Mouse (Mus musculus) CH12.LX (cell line): ENCODE results near the gene Lrp3. TPM values are rescaled to one million over a fixed set of nuclear protein-coding genes. Genes with fewer than 3 reads are reported as not detected.

ENCODE experiments used
- DNase-seq: peaks from one replicate; pipeline ENCODE4 v3.0.0-alpha.2; 2013; ENCODE audit errors: extremely low read depth
- H3K27ac ChIP-seq: 2 replicates; pipeline ENCODE4 v1.5.1; 2012; ENCODE audit warnings: low read depth, mild to moderate bottlenecking, control low read depth, moderate library complexity; ENCODE audit not compliant: insufficient read depth
- H3K27me3 ChIP-seq: replicated peaks from 2 replicates; pipeline ENCODE3; 2012; ENCODE audit warnings: inconsistent platforms
- H3K36me3 ChIP-seq, 2 experiments: replicated peaks in 1 of 2; 2 replicates each; pipeline versions ENCODE3 to v1.6.1; 2012; ENCODE audit warnings: inconsistent platforms in 1 of 2, low read length in 1 of 2, mild to moderate bottlenecking in 1 of 2, mixed read lengths in 1 of 2, moderate library complexity in 1 of 2; ENCODE audit not compliant: control insufficient read depth in 1 of 2, insufficient read depth in 1 of 2
- H3K4me1 ChIP-seq, 2 experiments: 2 replicates each; pipeline ENCODE4 v1.6.1; 2012; ENCODE audit warnings: inconsistent platforms in 1 of 2, moderate library complexity in 1 of 2; ENCODE audit not compliant: insufficient read depth in 2 of 2, control insufficient read depth in 1 of 2
- H3K4me2 ChIP-seq: 2 replicates; pipeline ENCODE4 v1.6.1; 2012; ENCODE audit warnings: low read depth, mild to moderate bottlenecking, control low read depth; ENCODE audit not compliant: poor library complexity, insufficient read depth, severe bottlenecking
- H3K4me3 ChIP-seq, 3 experiments: fragments of 150-350 bp in 1 of 3; sonication (generic) in 1 of 3; replicated peaks in 1 of 3; 2 replicates each; pipeline versions ENCODE3 to v1.5.1; 2011 to 2012; ENCODE audit warnings: low read depth in 2 of 3, low read length in 2 of 3, mild to moderate bottlenecking in 2 of 3, moderate library complexity in 2 of 3, control low read depth in 1 of 3, improper control_type of control experiment in 1 of 3, inconsistent platforms in 1 of 3, mixed read lengths in 1 of 3; ENCODE audit not compliant: poor library complexity in 1 of 3
- H3K79me2 ChIP-seq: replicated peaks from 2 replicates; pipeline ENCODE4 v1.6.1; 2012; ENCODE audit warnings: mild to moderate bottlenecking, moderate library complexity; ENCODE audit not compliant: control insufficient read depth, poor library complexity, insufficient read depth, severe bottlenecking; ENCODE audit errors: extremely low read depth
- H3K9ac ChIP-seq: 2 replicates; pipeline ENCODE4 v1.6.1; 2012; ENCODE audit warnings: low read depth, mild to moderate bottlenecking, control low read depth, moderate library complexity; ENCODE audit not compliant: insufficient read depth
- H3K9me3 ChIP-seq: replicated peaks from 2 replicates; pipeline ENCODE3; 2012; ENCODE audit warnings: low read length, inconsistent platforms, mixed read lengths
- CHD1 ChIP-seq: IDR thresholded peaks from 2 replicates; pipeline ENCODE4 v1.6.1; 2012; ENCODE audit warnings: low read depth, low read length, improper control_type of control experiment, inconsistent platforms
- CTCF ChIP-seq, 2 experiments: IDR thresholded peaks in 1 of 2; conservative IDR thresholded peaks in 1 of 2; 2 replicates each; pipeline ENCODE4 v1.5.1; 2011 to 2012; ENCODE audit warnings: low read depth in 2 of 2, low read length in 2 of 2, improper control_type of control experiment in 1 of 2, inconsistent platforms in 1 of 2, mild to moderate bottlenecking in 1 of 2, moderate library complexity in 1 of 2
- E2F4 ChIP-seq: IDR thresholded peaks from 2 replicates; pipeline ENCODE4 v1.6.1; 2011; ENCODE audit warnings: low read depth, low read length, improper control_type of control experiment; ENCODE audit not compliant: insufficient replicate concordance
- GABPA ChIP-seq: IDR thresholded peaks from 2 replicates; pipeline ENCODE4 v1.6.1; 2012; ENCODE audit warnings: low read depth, low read length, improper control_type of control experiment, inconsistent platforms; ENCODE audit not compliant: insufficient replicate concordance
- HCFC1 ChIP-seq: IDR thresholded peaks from 2 replicates; pipeline ENCODE4 v1.6.1; 2012; ENCODE audit warnings: low read depth, mild to moderate bottlenecking, inconsistent platforms, low read length, improper control_type of control experiment
- IRF4 ChIP-seq: IDR thresholded peaks from 2 replicates; pipeline ENCODE4 v1.6.1; 2014; ENCODE audit warnings: low read depth, mild to moderate bottlenecking, inconsistent platforms, low read length, improper control_type of control experiment
- JUN ChIP-seq: IDR thresholded peaks from 2 replicates; pipeline ENCODE4 v1.6.1; 2011; ENCODE audit warnings: low read depth, mild to moderate bottlenecking, low read length, improper control_type of control experiment, moderate library complexity; ENCODE audit not compliant: insufficient read depth
- JUND ChIP-seq: conservative IDR thresholded peaks from 2 replicates; pipeline ENCODE4 v1.6.1; 2011; ENCODE audit warnings: low read depth, low read length, improper control_type of control experiment
- MAFK ChIP-seq: IDR thresholded peaks from 2 replicates; pipeline ENCODE4 v1.6.1; 2011; ENCODE audit warnings: low read length, improper control_type of control experiment; ENCODE audit not compliant: insufficient replicate concordance
- MAZ ChIP-seq: IDR thresholded peaks from 2 replicates; pipeline ENCODE4 v1.6.1; 2012; ENCODE audit warnings: low read depth, mild to moderate bottlenecking, inconsistent platforms, low read length, improper control_type of control experiment, moderate library complexity
- MEF2A ChIP-seq: IDR thresholded peaks from 2 replicates; pipeline ENCODE4 v1.6.1; 2014; ENCODE audit warnings: low read depth, mild to moderate bottlenecking, inconsistent platforms, low read length, improper control_type of control experiment, borderline replicate concordance
- MXI1 ChIP-seq: IDR thresholded peaks from 2 replicates; pipeline ENCODE4 v1.6.1; 2011; ENCODE audit warnings: mild to moderate bottlenecking, low read depth, low read length, improper control_type of control experiment
- MYC ChIP-seq: IDR thresholded peaks from 2 replicates; pipeline ENCODE4 v1.6.1; 2011; ENCODE audit warnings: low read depth, mild to moderate bottlenecking, improper control_type of control experiment, low read length
- NELFE ChIP-seq: IDR thresholded peaks from 2 replicates; pipeline ENCODE4 v1.6.1; 2011; ENCODE audit warnings: low read depth, low read length, improper control_type of control experiment
- POLR2A ChIP-seq: IDR thresholded peaks from 2 replicates; pipeline ENCODE4 v1.6.1; 2011; ENCODE audit warnings: low read depth, mild to moderate bottlenecking, improper control_type of control experiment, low read length
- RAD21 ChIP-seq: IDR thresholded peaks from 2 replicates; pipeline ENCODE4 v1.6.1; 2011; ENCODE audit warnings: low read depth, mild to moderate bottlenecking, low read length, improper control_type of control experiment, moderate library complexity
- RCOR1 ChIP-seq: conservative IDR thresholded peaks from 2 replicates; pipeline ENCODE4 v1.6.1; 2012; ENCODE audit warnings: low read depth, mild to moderate bottlenecking, inconsistent platforms, low read length, improper control_type of control experiment
- UBTF ChIP-seq: IDR thresholded peaks from 2 replicates; pipeline ENCODE4 v1.6.1; 2012; ENCODE audit warnings: low read depth, mild to moderate bottlenecking, inconsistent platforms, low read length, improper control_type of control experiment, moderate library complexity
- USF2 ChIP-seq: conservative IDR thresholded peaks from 2 replicates; pipeline ENCODE4 v1.6.1; 2011; ENCODE audit warnings: low read depth, low read length, improper control_type of control experiment
- ZC3H11A ChIP-seq: IDR thresholded peaks from 2 replicates; pipeline ENCODE4 v1.6.1; 2012; ENCODE audit warnings: low read depth, mild to moderate bottlenecking, inconsistent platforms, low read length, improper control_type of control experiment
- ZKSCAN1 ChIP-seq: IDR thresholded peaks from 2 replicates; pipeline ENCODE4 v1.6.1; 2012; ENCODE audit warnings: low read depth, inconsistent platforms, low read length, improper control_type of control experiment, borderline replicate concordance
- ZMIZ1 ChIP-seq: IDR thresholded peaks from 2 replicates; pipeline ENCODE4 v1.6.1; 2012; ENCODE audit warnings: low read depth, mild to moderate bottlenecking, inconsistent platforms, low read length, improper control_type of control experiment
- ZNF384 ChIP-seq: IDR thresholded peaks from 2 replicates; pipeline ENCODE4 v1.6.1; 2012; ENCODE audit warnings: low read depth, low read length, improper control_type of control experiment, inconsistent platforms
- dilution Hi-C: fragments of 300-500 bp; cut with MboI; formaldehyde crosslinking; loops from 2 replicates; pipeline ENCODE4 v1.14.3; 2020; ENCODE audit warnings: low sequenced_read_pairs; ENCODE audit not compliant: extremely low pct_unique_long_range_greater_than_20kb, extremely low pct_ligation_motif_present
- in situ Hi-C: fragments of 300-500 bp; cut with MboI; formaldehyde crosslinking; loops from 3 replicates; pipeline ENCODE4 v1.14.3; 2019; ENCODE audit warnings: low sequenced_read_pairs, low pct_ligation_motif_present, low pct_unique_long_range_greater_than_20kb, mixed read lengths
- polyA plus RNA-seq: library from polyadenylated mRNA; unstranded; fragments of >175 nt; gene quantifications from 2 replicates; pipeline ENCODE4 v1.2.1, GENCODE M21; 2012; ENCODE audit warnings: low read depth; ENCODE audit not compliant: insufficient read length
- total RNA-seq, 2 experiments: library from RNA; depleted of rRNA; stranded (reverse); fragments of 300-350 nt in 1 of 2; fragments of >200 nt in 1 of 2; gene quantifications; 2 replicates each; pipeline ENCODE4 v1.2.3; 2012 to 2014

Gene Lrp3
- total and polyA plus RNA-seq, 3 experiments, result not detected

DNA sequence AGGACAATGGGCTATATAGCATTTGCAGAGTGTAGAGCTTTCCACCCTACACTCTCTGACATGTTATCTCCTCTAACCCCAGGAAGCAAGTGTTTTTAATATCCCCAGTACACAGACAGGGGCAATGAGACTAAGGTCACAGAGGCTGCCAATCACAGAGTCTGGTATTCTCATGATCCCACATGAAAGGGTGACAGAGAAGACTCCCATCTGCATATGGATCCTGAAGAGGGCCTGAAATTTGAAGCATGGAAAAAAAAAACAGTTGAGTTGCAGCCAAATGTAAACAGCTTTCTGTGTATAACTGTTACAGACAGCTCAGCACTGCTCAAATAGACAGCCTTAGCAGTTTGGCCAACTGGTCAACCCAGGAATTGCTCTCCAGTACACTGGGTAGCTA is 15.5 kb downstream of the Lrp3 start:
- H3K4me2 ChIP-seq, result no peak overlapping the region
- H3K27me3 ChIP-seq, result peaks cover 78% of the 10 kb centered on the region
- in situ Hi-C loops (loop anchor here (25.0 kb wide), 1 partner anchor 787 kb away; no protein-coding TSS in a partner anchor), dilution Hi-C loops (no loop called here)
- H3K9ac ChIP-seq, result no peak overlapping the region
- no peak overlapping the region for H3K4me3 ChIP-seq
- H3K9me3 ChIP-seq, result no peaks in the 10 kb centered on the region
- no peaks in the 10 kb centered on the region for H3K79me2 ChIP-seq
- H3K27ac ChIP-seq, result no peak overlapping the region
- no peak for TF ChIP-seq HCFC1
- TF ChIP-seq ZKSCAN1, result no peak
- TF ChIP-seq MAZ, result no peak
- no peak for TF ChIP-seq NELFE
- TF ChIP-seq E2F4, result no peak
- no peak for TF ChIP-seq RAD21
- no peak for TF ChIP-seq MEF2A
- TF ChIP-seq ZMIZ1, result no peak
- no peak for TF ChIP-seq RCOR1
- no peak for TF ChIP-seq JUN
- no peak for TF ChIP-seq ZC3H11A
- no peak for TF ChIP-seq MAFK
- no peak for TF ChIP-seq USF2
- DNase-seq, result no peak
- peaks cover 0 to 10% of the 10 kb centered on the region in 2 experiments; a peak in 2 of 4 replicates for H3K4me1 ChIP-seq
- H3K36me3 ChIP-seq, result no peaks in the 10 kb centered on the region

DNA sequence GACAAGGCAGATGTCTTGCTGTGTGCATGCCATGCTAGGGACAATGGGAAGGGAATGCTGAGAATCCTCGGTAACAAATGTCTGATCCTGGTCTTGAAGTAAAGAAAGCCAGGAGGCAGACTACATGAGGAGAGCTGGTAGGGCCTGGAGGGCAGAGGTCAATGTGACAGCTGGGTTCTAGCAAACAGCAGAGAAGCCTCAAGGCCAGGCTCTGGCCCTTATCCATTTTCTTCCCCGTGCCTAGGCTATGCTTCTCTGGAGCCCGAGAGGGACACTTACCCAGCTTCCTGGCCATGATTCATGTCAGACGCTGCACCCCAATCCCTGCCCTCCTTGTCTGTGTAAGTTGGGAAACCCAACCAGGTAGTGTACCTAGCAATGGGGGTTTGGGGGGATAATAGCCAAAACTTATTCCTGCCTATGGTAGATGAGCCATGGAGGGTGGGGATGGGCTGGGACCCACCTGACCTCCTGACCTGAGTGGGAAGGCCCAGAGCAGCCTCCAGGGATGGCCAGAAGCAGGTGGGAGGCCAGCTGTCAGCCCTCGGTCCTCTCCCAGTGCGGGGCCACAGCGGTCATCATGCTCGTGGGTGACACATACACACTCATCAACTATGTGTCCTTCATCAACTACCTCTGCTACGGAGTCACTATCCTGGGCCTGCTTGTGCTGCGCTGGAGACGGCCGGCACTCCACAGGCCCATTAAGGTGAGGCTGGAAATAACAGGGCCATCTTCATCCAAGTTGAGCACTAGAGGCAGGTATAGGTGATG is 16.1 kb downstream of the Lrp3 start:
- Histone ChIP-seq H3K9ac (no peak overlapping the region), H3K4me3 (no peak overlapping the region), H3K4me2 (no peak overlapping the region), H3K79me2 (no peaks in the 10 kb centered on the region), H3K27me3 (peaks cover 79% of the 10 kb centered on the region), H3K27ac (no peak overlapping the region), H3K9me3 (no peaks in the 10 kb centered on the region), H3K4me1 (peaks cover 0 to 10% of the 10 kb centered on the region in 2 experiments; a peak in 2 of 4 replicates), H3K36me3 (no peaks in the 10 kb centered on the region)
- dilution Hi-C loops, result no loop called here
- TF ChIP-seq MYC (no peak), JUND (no peak), CHD1 (no peak), GABPA (no peak), ZNF384 (no peak), UBTF (no peak), MXI1 (no peak), CTCF (conservative IDR thresholded peaks at IDR 0.05 in 1 of 2, IDR thresholded peaks at IDR 0.05 in 1 of 2; ENCODE audit: low read depth in 2 of 2, low read length in 2 of 2) (no peak), IRF4 (no peak), POLR2A (no peak)
- DNase-seq, result no peak
- in situ Hi-C loops, result loop anchor here (25.0 kb wide), 1 partner anchor 787 kb away; no protein-coding TSS in a partner anchor
